Mouse (Mus musculus) heart, postnatal 0 days (tissue): Measurements from ENCODE around the gene Ankmy1.

ENCODE experiments used
- CTCF ChIP-seq: IDR thresholded peaks from 2 replicates; pipeline ENCODE4 v1.5.1; 2016; ENCODE audit warnings: antibody characterized with exemption, control low read depth, low read depth
- EP300 ChIP-seq: IDR thresholded peaks from 2 replicates; pipeline ENCODE4 v1.6.1; 2016; ENCODE audit warnings: antibody characterized with exemption, low read depth

DNA sequence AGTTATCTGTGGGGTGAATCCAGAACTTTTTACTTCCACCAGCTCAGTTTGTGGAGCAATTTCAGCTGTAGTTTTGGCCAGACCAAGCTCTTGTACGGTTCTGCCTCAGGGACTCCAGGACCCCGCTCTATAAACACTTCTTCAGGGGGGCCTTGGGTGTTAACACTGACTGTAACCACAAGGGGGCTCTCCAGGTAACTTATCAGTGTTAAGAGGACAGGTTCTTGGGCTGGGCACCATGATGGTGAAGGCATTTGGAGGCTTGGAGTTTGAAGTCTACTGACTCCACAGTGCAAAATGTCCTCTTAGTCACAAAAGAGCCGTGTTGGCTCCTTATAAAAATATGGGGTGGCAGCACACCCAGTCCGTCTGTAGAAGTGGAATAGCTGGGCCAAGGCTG, 6.4 kb upstream of the Ankmy1 start:
- TF ChIP-seq CTCF (peak; percentile 25; the same call in 1 of the 2 replicates), EP300 (no peak)
